10 mouse cellular contexts compared by ENCODE assay signal in the genomic region with DNA sequence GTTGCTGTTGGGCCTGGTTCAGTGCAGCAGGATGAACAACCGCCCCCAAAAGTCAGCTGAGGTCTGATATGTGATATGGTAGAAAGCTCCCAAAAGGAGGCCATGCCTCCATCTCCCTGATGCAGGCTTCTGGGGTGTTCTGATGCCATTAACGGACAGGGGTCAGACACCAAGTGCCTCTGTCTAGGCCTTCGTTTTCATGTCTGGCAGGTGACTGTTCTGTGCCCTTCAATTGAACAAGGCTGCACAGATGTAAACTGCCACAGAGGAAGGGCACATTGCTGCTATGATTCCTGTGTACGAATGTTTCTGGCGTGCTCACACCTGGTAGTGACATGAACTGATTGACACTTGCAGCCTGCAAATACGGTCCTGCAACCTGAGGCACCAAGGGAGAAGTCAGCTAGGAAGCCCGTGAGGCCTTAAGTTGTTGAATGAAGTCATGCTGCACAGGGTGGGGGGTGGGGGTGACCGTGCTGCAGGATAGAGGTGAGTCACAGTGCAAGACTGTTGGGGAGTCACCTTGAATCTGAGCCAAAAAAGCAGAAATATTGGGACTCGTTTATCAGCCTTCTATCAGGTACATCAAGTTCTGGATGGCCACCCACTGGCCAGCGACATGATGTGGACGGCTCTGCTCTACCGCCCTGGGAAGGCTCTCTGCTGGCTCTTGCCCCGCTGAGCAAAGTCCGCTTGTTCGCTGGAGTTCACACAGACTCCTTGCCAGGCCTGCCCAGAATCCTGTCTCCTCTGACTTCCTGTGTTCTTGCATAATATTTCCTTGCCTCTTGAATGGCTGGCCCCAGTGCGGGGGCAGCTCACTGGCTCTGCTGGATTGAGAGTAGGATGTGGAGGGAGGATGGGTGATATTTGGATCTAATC. TPM values are rescaled to one million over a fixed set of nuclear protein-coding genes. Genes with fewer than 3 reads are reported as not detected.
DNase-seq lines count a peak whose midpoint lies in the region; ATAC-seq lines count a peak whose summit lies in the region.
"Had no signal": no experiment of that assay in that cellular context is flagged by ENCODE, and none has a peak within 500 bp of the region (broad histone marks: within the 10 kb centered on the region; RNA-seq: fewer than 3 reads in every experiment).

No protein-coding gene starts in this region.

- DNase-seq in hindbrain, embryonic 10.5 days (ENCODE audit: low spot score), result no peak
- peak; percentile 83 to 86 for DNase-seq in adrenal gland, postnatal 36 days
- DNase-seq in limb, embryonic 11.5 days (ENCODE audit: low spot score), result no peak
- DNase-seq in ovary, postnatal 36 days (ENCODE audit: low spot score), result peak; percentile 62
- DNase-seq in thymus, postnatal 36 days, result no peak
- no peak for DNase-seq in left cerebral cortex, adult 11 months (ENCODE audit: low spot score)

- no peak overlapping the region for H3K4me2 ChIP-seq in hindbrain, embryonic 13.5 days
- no peak overlapping the region; the same call in 1 of the 2 replicates for H3K4me2 ChIP-seq in heart, embryonic 15.5 days
- no peak overlapping the region for H3K4me2 ChIP-seq in limb, embryonic 11.5 days (ENCODE audit: low read depth, severe bottlenecking)
- H3K4me2 ChIP-seq: neural tube, embryonic 12.5 days had no signal

- WGBS in hindbrain, embryonic 10.5 days, result 77% methylated on average over 16 of the region's 16 CpGs
- WGBS in hindbrain, embryonic 13.5 days, result 76% methylated on average over 16 of the region's 16 CpGs
- 47% methylated on average over 16 of the region's 16 CpGs for WGBS in heart, embryonic 15.5 days
- 79% methylated on average over 16 of the region's 16 CpGs for WGBS in limb, embryonic 11.5 days

- no peaks in the 10 kb centered on the region for H3K9me3 ChIP-seq in hindbrain, embryonic 10.5 days
- H3K9me3 ChIP-seq in hindbrain, embryonic 13.5 days, result no peaks in the 10 kb centered on the region
- no peaks in the 10 kb centered on the region for H3K9me3 ChIP-seq in heart, embryonic 15.5 days (replicated peaks)
- no peaks in the 10 kb centered on the region for H3K9me3 ChIP-seq in limb, embryonic 11.5 days (ENCODE audit: control insufficient read depth, low read length)
- H3K9me3 ChIP-seq: neural tube, embryonic 12.5 days had no signal

- ATAC-seq in hindbrain, embryonic 13.5 days (ENCODE audit: low FRiP score), result no peak
- ATAC-seq in heart, embryonic 15.5 days (replicated peaks; ENCODE audit: insufficient number of reproducible peaks, insufficient read depth, low FRiP score, low read depth), result peak; percentile 85
- ATAC-seq in limb, embryonic 11.5 days (ENCODE audit: insufficient number of reproducible peaks, low FRiP score, low TSS enrichment, low read depth), result no peak

- no peak overlapping the region for H3K4me3 ChIP-seq in hindbrain, embryonic 10.5 days
- no peak overlapping the region for H3K4me3 ChIP-seq in hindbrain, embryonic 13.5 days
- no peak overlapping the region for H3K4me3 ChIP-seq in heart, embryonic 15.5 days
- no peak overlapping the region for H3K4me3 ChIP-seq in limb, embryonic 11.5 days (ENCODE audit: low read depth, low read length)
- H3K4me3 ChIP-seq: erythroblast, embryonic 14.5 days; neural tube, embryonic 12.5 days had no signal

- H3K27me3 ChIP-seq in hindbrain, embryonic 10.5 days (ENCODE audit: insufficient read depth, poor library complexity, severe bottlenecking), result no peaks in the 10 kb centered on the region
- no peaks in the 10 kb centered on the region for H3K27me3 ChIP-seq in hindbrain, embryonic 13.5 days
- H3K27me3 ChIP-seq in heart, embryonic 15.5 days, result no peaks in the 10 kb centered on the region
- no peaks in the 10 kb centered on the region for H3K27me3 ChIP-seq in limb, embryonic 11.5 days (ENCODE audit: control insufficient read depth, insufficient read depth, low read length)
- H3K27me3 ChIP-seq: neural tube, embryonic 12.5 days had no signal

- no peak overlapping the region for H3K9ac ChIP-seq in hindbrain, embryonic 13.5 days
- H3K9ac ChIP-seq in heart, embryonic 15.5 days, result no peak overlapping the region
- H3K9ac ChIP-seq in limb, embryonic 11.5 days (ENCODE audit: low read length), result 0 out of 2 replicates have a peak overlapping the region, but pooled peaks have one; percentile 37
- H3K9ac ChIP-seq: neural tube, embryonic 12.5 days had no signal

- H3K36me3 ChIP-seq in hindbrain, embryonic 10.5 days, result no peaks in the 10 kb centered on the region
- H3K36me3 ChIP-seq in hindbrain, embryonic 13.5 days, result no peaks in the 10 kb centered on the region
- no peaks in the 10 kb centered on the region for H3K36me3 ChIP-seq in heart, embryonic 15.5 days
- no peaks in the 10 kb centered on the region for H3K36me3 ChIP-seq in limb, embryonic 11.5 days (ENCODE audit: control insufficient read depth, insufficient read depth, low read length)
- H3K36me3 ChIP-seq: neural tube, embryonic 12.5 days had no signal

- H3K4me1 ChIP-seq in hindbrain, embryonic 10.5 days (replicated peaks), result peaks cover 16% of the 10 kb centered on the region; the same call in 1 of the 2 replicates
- H3K4me1 ChIP-seq in hindbrain, embryonic 13.5 days (replicated peaks), result peaks cover 19% of the 10 kb centered on the region
- peaks cover 29% of the 10 kb centered on the region for H3K4me1 ChIP-seq in heart, embryonic 15.5 days (replicated peaks)
- H3K4me1 ChIP-seq in limb, embryonic 11.5 days (ENCODE audit: control insufficient read depth, insufficient read depth, low read length), result peaks cover 6% of the 10 kb centered on the region; the same call in 1 of the 2 replicates
- H3K4me1 ChIP-seq: neural tube, embryonic 12.5 days had no signal

- peak overlapping the region; percentile 16 for H3K27ac ChIP-seq in hindbrain, embryonic 10.5 days
- H3K27ac ChIP-seq in hindbrain, embryonic 13.5 days, result no peak overlapping the region
- H3K27ac ChIP-seq in heart, embryonic 15.5 days, result peak overlapping the region; percentile 63
- no peak overlapping the region for H3K27ac ChIP-seq in limb, embryonic 11.5 days (replicated peaks; ENCODE audit: low read depth, low read length)
- H3K27ac ChIP-seq: neural tube, embryonic 12.5 days had no signal

RNA-seq across cellular contexts. Expression of a gene that starts 16.1 kb away (rescaled TPM):
- polyA plus RNA-seq in hindbrain, embryonic 10.5 days (2016; fragmentation: Nextera tagmentation; extraction: Ambion mirVana), result 2.4 and 2.9 TPM in 2 replicates
- 4.6 and 5.0 TPM in 2 replicates for polyA plus RNA-seq in hindbrain, embryonic 13.5 days (2015; fragmentation: Nextera tagmentation; extraction: Ambion mirVana)
- total RNA-seq in adrenal gland, postnatal 36 days (2021), result 100 to 1,000 TPM; 165 to 202 TPM
- 7.1 and 8.0 TPM in 2 replicates for polyA plus RNA-seq in heart, embryonic 15.5 days (2015; fragmentation: Nextera tagmentation; extraction: Ambion mirVana)
- polyA plus RNA-seq in limb, embryonic 11.5 days (2014; fragmentation: Nextera tagmentation; extraction: Ambion mirVana), result 6.5 and 7.9 TPM in 2 replicates

Comparison
In these comparisons a context has a peak if more than half of its experiments do, and no peak if none do; other contexts are left out.
1. H3K27ac ChIP-seq: peak in hindbrain, embryonic 10.5 days (single experiment) and heart, embryonic 15.5 days (single experiment); none in hindbrain, embryonic 13.5 days (single experiment) and limb, embryonic 11.5 days (single experiment).
2. DNase-seq: peak in adrenal gland, postnatal 36 days (2 of 2) and ovary, postnatal 36 days (single experiment); none in hindbrain, embryonic 10.5 days (single experiment), limb, embryonic 11.5 days (single experiment), thymus, postnatal 36 days (0 of 2) and left cerebral cortex, adult 11 months (single experiment).